Comparison of ENCODE assay signal across 26 mouse cellular contexts in the genomic region with DNA sequence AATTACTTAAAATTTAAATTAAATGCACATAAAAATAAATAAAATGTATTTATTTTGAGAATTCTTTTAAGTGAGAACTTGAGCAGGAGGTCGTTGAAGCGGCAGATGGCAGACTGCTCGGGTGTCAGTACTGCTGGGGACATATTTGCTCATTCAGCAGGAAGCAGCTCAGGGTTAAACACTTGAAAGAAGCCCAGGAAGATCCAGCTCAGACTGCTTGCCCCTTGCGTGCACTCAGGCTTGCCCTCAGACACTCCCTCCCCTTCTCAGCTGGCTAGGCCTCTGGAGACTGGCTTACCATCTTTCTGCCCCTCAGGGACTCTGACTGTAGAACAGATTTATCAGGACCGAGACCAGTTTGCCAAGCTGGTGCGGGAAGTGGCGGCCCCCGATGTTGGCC. TPM values are rescaled to one million over a fixed set of nuclear protein-coding genes. Genes with fewer than 3 reads are reported as not detected.
DNase-seq lines count a peak whose midpoint lies in the region; ATAC-seq lines count a peak whose summit lies in the region.
"Had no signal": no experiment of that assay in that cellular context is flagged by ENCODE, and none has a peak within 500 bp of the region (broad histone marks: within the 10 kb centered on the region; RNA-seq: fewer than 3 reads in every experiment).

No protein-coding gene starts in this region.

- H3K9ac ChIP-seq in kidney, embryonic 16.5 days (replicated peaks; ENCODE audit: low read length), result no peak overlapping the region
- H3K9ac ChIP-seq: embryonic facial prominence, embryonic 13.5 days; forebrain, embryonic 12.5 days; forebrain, embryonic 15.5 days; heart, embryonic 13.5 days; hindbrain, embryonic 12.5 days; hindbrain, embryonic 15.5 days had no signal

- H3K4me3 ChIP-seq in kidney, embryonic 16.5 days (ENCODE audit: low read length), result no peak overlapping the region
- H3K4me3 ChIP-seq: embryonic facial prominence, embryonic 10.5 days; embryonic facial prominence, embryonic 13.5 days; erythroblast, embryonic 14.5 days; forebrain, embryonic 12.5 days; forebrain, embryonic 15.5 days; heart, adult 2 months; heart, embryonic 10.5 days; heart, embryonic 13.5 days; hindbrain, embryonic 12.5 days; hindbrain, embryonic 15.5 days had no signal

- WGBS in kidney, embryonic 16.5 days, result 59% methylated on average over 8 of the region's 8 CpGs

- intact Hi-C loops in left cerebral cortex, postnatal 4 days (cut with DNase I), result no loop called here

- no peaks in the 10 kb centered on the region for H3K4me1 ChIP-seq in kidney, embryonic 16.5 days (ENCODE audit: insufficient read depth, low read length)
- H3K4me1 ChIP-seq: embryonic facial prominence, embryonic 13.5 days; forebrain, embryonic 15.5 days; hindbrain, embryonic 12.5 days; hindbrain, embryonic 15.5 days had no signal

- no peak for DNase-seq in kidney, adult 8-10 months
- DNase-seq in retina, postnatal 7 days (ENCODE audit: low read depth, low spot score), result peak; percentile 19
- DNase-seq in retina, postnatal 1 day, result no peak
- peak; percentile 26 for DNase-seq in ZHBTc4 (ENCODE audit: low read depth, low spot score)
- no peak for DNase-seq in left cerebral cortex, postnatal 4 days
- DNase-seq: adrenal gland, adult 8-10 months; adrenal gland, postnatal 25 days; cerebellum, adult 11-12 months; cerebellum, adult 8-10 months; cerebellum, postnatal 10 days; cerebellum, postnatal 36 days; embryo, embryonic 11 days; gastrocnemius, postnatal 25 days; heart, adult 2 months; heart, postnatal 14 days had no signal

- H3K27me3 ChIP-seq in kidney, embryonic 16.5 days (ENCODE audit: insufficient read depth, low read length), result no peaks in the 10 kb centered on the region
- H3K27me3 ChIP-seq: embryonic facial prominence, embryonic 13.5 days; forebrain, embryonic 12.5 days; forebrain, embryonic 15.5 days; heart, embryonic 13.5 days; hindbrain, embryonic 12.5 days; hindbrain, embryonic 15.5 days had no signal

- H3K9me3 ChIP-seq in kidney, embryonic 16.5 days (ENCODE audit: low read length), result no peaks in the 10 kb centered on the region
- H3K9me3 ChIP-seq: embryonic facial prominence, embryonic 10.5 days; embryonic facial prominence, embryonic 13.5 days; forebrain, embryonic 12.5 days; forebrain, embryonic 15.5 days; heart, embryonic 10.5 days; heart, embryonic 13.5 days; hindbrain, embryonic 12.5 days; hindbrain, embryonic 15.5 days had no signal

- ATAC-seq in kidney, embryonic 16.5 days (ENCODE audit: low FRiP score, low TSS enrichment), result 0 out of 2 replicates have a peak, but pooled peaks have one; percentile 32
- ATAC-seq: activated CD4-positive, CD25-positive, alpha-beta regulatory T cell, adult 4 months; forebrain, embryonic 15.5 days had no signal

- H3K4me2 ChIP-seq in kidney, embryonic 16.5 days (replicated peaks; ENCODE audit: low read depth, low read length), result no peak overlapping the region
- H3K4me2 ChIP-seq: embryonic facial prominence, embryonic 13.5 days; forebrain, embryonic 12.5 days; forebrain, embryonic 15.5 days; heart, embryonic 13.5 days; hindbrain, embryonic 12.5 days; hindbrain, embryonic 15.5 days had no signal

- no peak overlapping the region for H3K27ac ChIP-seq in kidney, embryonic 16.5 days (ENCODE audit: low read length)
- H3K27ac ChIP-seq: embryonic facial prominence, embryonic 10.5 days; embryonic facial prominence, embryonic 13.5 days; forebrain, embryonic 12.5 days; forebrain, embryonic 15.5 days; heart, adult 2 months; heart, embryonic 10.5 days; heart, embryonic 13.5 days; hindbrain, embryonic 12.5 days; hindbrain, embryonic 15.5 days had no signal

- H3K36me3 ChIP-seq in kidney, embryonic 16.5 days (ENCODE audit: insufficient read depth, low read length), result peaks cover 38% of the 10 kb centered on the region

RNA-seq across cellular contexts. Expression of gene Flot2, which starts 19.2 kb away (rescaled TPM):
- 57.4 and 61.1 TPM in 2 replicates for polyA plus RNA-seq in kidney, embryonic 16.5 days (2015; fragmentation: Nextera tagmentation; extraction: Ambion mirVana)
- total RNA-seq in left cerebral cortex, postnatal 4 days (2021), result 100 to 1,000 TPM; 108 to 109 TPM

RNA-seq across cellular contexts. Expression of gene Eral1, which starts 23.2 kb away (rescaled TPM):
- 41.0 and 41.6 TPM in 2 replicates for polyA plus RNA-seq in kidney, embryonic 16.5 days (2015; fragmentation: Nextera tagmentation; extraction: Ambion mirVana)
- 10 to 100 TPM; 20.0 to 21.0 TPM for total RNA-seq in left cerebral cortex, postnatal 4 days (2021)

RNA-seq across cellular contexts. Expression of gene Dhrs13, which starts 24.9 kb away (rescaled TPM):
- 17.0 and 17.1 TPM in 2 replicates for polyA plus RNA-seq in kidney, embryonic 16.5 days (2015; fragmentation: Nextera tagmentation; extraction: Ambion mirVana)
- total RNA-seq in left cerebral cortex, postnatal 4 days (2021), result 10 to 100 TPM; 29.1 to 33.5 TPM

RNA-seq across cellular contexts. Expression of gene Fam222b, which starts 37.5 kb away (rescaled TPM):
- polyA plus RNA-seq in kidney, embryonic 16.5 days (2015; fragmentation: Nextera tagmentation; extraction: Ambion mirVana), result 14.8 and 19.3 TPM in 2 replicates
- total RNA-seq in left cerebral cortex, postnatal 4 days (2021), result 10 to 100 TPM; 26.9 TPM

Comparison
In these comparisons a context has a peak if more than half of its experiments do, and no peak if none do; other contexts are left out.
1. DNase-seq: peak in retina, postnatal 7 days (single experiment) and ZHBTc4 (single experiment); none in kidney, adult 8-10 months (0 of 2), retina, postnatal 1 day (single experiment) and left cerebral cortex, postnatal 4 days (single experiment).